Mouse (Mus musculus): Measurements from ENCODE around the gene 1700125H20Rik.

DNA sequence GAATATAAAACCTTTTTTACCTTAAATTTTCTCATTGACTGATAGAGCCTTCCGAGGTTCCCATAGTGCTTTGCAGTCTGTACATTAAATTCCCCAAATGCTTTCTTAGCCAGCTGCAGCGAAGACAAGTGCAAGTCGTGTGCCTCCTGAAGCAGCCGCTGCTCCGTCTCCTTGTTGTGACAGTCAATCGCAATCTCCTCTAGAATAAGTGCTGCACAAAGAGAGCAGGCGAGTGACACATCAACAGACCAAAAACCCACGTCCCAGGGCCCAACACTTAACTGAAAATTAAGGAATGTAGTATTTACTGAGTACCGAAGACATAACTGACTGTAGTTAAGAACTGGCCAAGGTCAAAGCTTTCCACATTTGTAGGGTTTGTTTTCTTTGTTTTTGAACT is 25.8 kb downstream of the 1700125H20Rik start:
- no peak for TF ChIP-seq GATA1 (IDR thresholded peaks at IDR 0.05; ENCODE audit: borderline replicate concordance, low read length)
- no peak for TF ChIP-seq FLI1 (IDR thresholded peaks at IDR 0.05; ENCODE audit: low read length)

Data from megakaryocyte, embryonic 14.5 days (primary cell).